In genomic region chr1:139455226-139455869, GRCm38 (mm10) we compare ENCODE assay signal across 8 mouse cellular contexts. TPM values are rescaled to one million over a fixed set of nuclear protein-coding genes. Genes with fewer than 3 reads are reported as not detected.
A peak's percentile ranks its signal among the peaks of the same experiment; 100 is the strongest.
DNase-seq lines count a peak whose midpoint lies in the region; ATAC-seq and TF ChIP-seq lines count a peak whose summit lies in the region.

No protein-coding gene starts in this region.

- no peak for TF ChIP-seq POLR2A in heart, adult 2 months (IDR thresholded peaks at IDR 0.05; ENCODE audit: insufficient read depth, low read depth, low read length)

- WGBS in heart, adult 2 months, result 2% methylated on average over 17 of the region's 17 CpGs
- WGBS in forebrain, postnatal 0 days, result 2% methylated on average over 17 of the region's 17 CpGs
- WGBS in limb, embryonic 15.5 days, result 2% methylated on average over 17 of the region's 17 CpGs
- 5% methylated on average over 17 of the region's 17 CpGs for WGBS in neural tube, embryonic 13.5 days

- intact Hi-C loops in heart, adult 2 months (cut with DNase I), result no loop called here
- intact Hi-C loops in heart, postnatal 10 days (cut with DNase I), result no loop called here

- peaks cover 3% of the 10 kb centered on the region for H3K4me1 ChIP-seq in heart, adult 2 months (ENCODE audit: control insufficient read depth, insufficient read depth, low read length)
- 0 out of 2 replicates have a peak, but pooled peaks cover 4% of the 10 kb centered on the region for H3K4me1 ChIP-seq in forebrain, postnatal 0 days (ENCODE audit: insufficient read depth)
- peaks cover 15% of the 10 kb centered on the region for H3K4me1 ChIP-seq in limb, embryonic 15.5 days
- H3K4me1 ChIP-seq in neural tube, embryonic 13.5 days (replicated peaks), result peaks cover 23% of the 10 kb centered on the region

- H3K4me3 ChIP-seq in heart, adult 2 months, result peak overlapping the region; percentile 66
- peak overlapping the region; percentile 82 for H3K4me3 ChIP-seq in forebrain, postnatal 0 days (ENCODE audit: low read depth, low read length)
- peak overlapping the region; percentile 72 for H3K4me3 ChIP-seq in limb, embryonic 15.5 days
- H3K4me3 ChIP-seq in neural tube, embryonic 13.5 days, result peak overlapping the region; percentile 73

- no peaks in the 10 kb centered on the region for H3K36me3 ChIP-seq in heart, adult 2 months (ENCODE audit: control insufficient read depth, insufficient read depth, low read length)
- H3K36me3 ChIP-seq in forebrain, postnatal 0 days (ENCODE audit: insufficient read depth), result no peaks in the 10 kb centered on the region
- H3K36me3 ChIP-seq in limb, embryonic 15.5 days, result no peaks in the 10 kb centered on the region
- no peaks in the 10 kb centered on the region for H3K36me3 ChIP-seq in neural tube, embryonic 13.5 days

- no peak for TF ChIP-seq EP300 in heart, adult 2 months (IDR thresholded peaks at IDR 0.05; ENCODE audit: insufficient read depth, low read depth, low read length)

- H3K27me3 ChIP-seq in heart, adult 2 months (ENCODE audit: control insufficient read depth, insufficient read depth, low read length), result no peaks in the 10 kb centered on the region
- no peaks in the 10 kb centered on the region for H3K27me3 ChIP-seq in forebrain, postnatal 0 days (ENCODE audit: insufficient read depth, low read length)
- no peaks in the 10 kb centered on the region for H3K27me3 ChIP-seq in limb, embryonic 15.5 days
- no peaks in the 10 kb centered on the region for H3K27me3 ChIP-seq in neural tube, embryonic 13.5 days

- no peak for TF ChIP-seq CTCF in heart, adult 2 months (IDR thresholded peaks at IDR 0.05)
- no peak for TF ChIP-seq CTCF in forebrain, postnatal 0 days (IDR thresholded peaks at IDR 0.05; ENCODE audit: low read depth)

- H3K79me2 ChIP-seq in heart, adult 2 months (replicated peaks; ENCODE audit: control insufficient read depth, insufficient read depth, low read length), result no peaks in the 10 kb centered on the region; the same call in 1 of the 2 replicates

- no peak for ATAC-seq in forebrain, postnatal 0 days
- ATAC-seq in limb, embryonic 15.5 days (ENCODE audit: insufficient number of reproducible peaks, low FRiP score, low TSS enrichment, low read depth), result no peak
- ATAC-seq in neural tube, embryonic 13.5 days (ENCODE audit: low read depth), result peak; percentile 57

- H3K9ac ChIP-seq in heart, adult 2 months (ENCODE audit: low read depth, low read length), result peak overlapping the region; percentile 23
- peak overlapping the region; percentile 46 for H3K9ac ChIP-seq in forebrain, postnatal 0 days
- H3K9ac ChIP-seq in limb, embryonic 15.5 days, result peak overlapping the region; percentile 46
- peak overlapping the region; percentile 63 for H3K9ac ChIP-seq in neural tube, embryonic 13.5 days

- no peak overlapping the region for H3K27ac ChIP-seq in heart, adult 2 months
- no peak overlapping the region for H3K27ac ChIP-seq in forebrain, postnatal 0 days (ENCODE audit: low read depth, low read length)
- H3K27ac ChIP-seq in limb, embryonic 15.5 days, result no peak overlapping the region
- no peak overlapping the region for H3K27ac ChIP-seq in neural tube, embryonic 13.5 days (replicated peaks)

- H3K4me2 ChIP-seq in forebrain, postnatal 0 days (ENCODE audit: low read depth), result peak overlapping the region; percentile 99
- H3K4me2 ChIP-seq in limb, embryonic 15.5 days, result peak overlapping the region; percentile 93
- peak overlapping the region; percentile 99 for H3K4me2 ChIP-seq in neural tube, embryonic 13.5 days

- DNase-seq in heart, adult 2 months, result no peak
- no peak for DNase-seq in heart, postnatal 10 days
- DNase-seq in ZHBTc4 (ENCODE audit: low read depth, low spot score) (peak; percentile 73), MN1 (ENCODE audit: low spot score) (no peak)
- DNase-seq in forebrain, postnatal 0 days, result no peak
- no peak for DNase-seq in right cerebral cortex, postnatal 36 days (ENCODE audit: low spot score in 2 of 2)

- H3K9me3 ChIP-seq in forebrain, postnatal 0 days (ENCODE audit: low read length), result no peaks in the 10 kb centered on the region
- H3K9me3 ChIP-seq in limb, embryonic 15.5 days, result no peaks in the 10 kb centered on the region
- H3K9me3 ChIP-seq in neural tube, embryonic 13.5 days, result no peaks in the 10 kb centered on the region

RNA-seq across cellular contexts. Expression of gene Aspm, which starts 0.8 kb away (rescaled TPM):
- under 1 TPM; 0.25 to 0.29 TPM for total RNA-seq in heart, adult 2 months (2021)
- polyA plus RNA-seq in heart, adult 2 months (2012; rRNA removed), result 0.08 and 0.12 TPM in 2 replicates
- total RNA-seq in heart, postnatal 10 days (2021), result 10 to 100 TPM; 10.3 to 10.4 TPM
- total RNA-seq in forebrain, postnatal 0 days (2014; rRNA removed), result 3.2 and 5.4 TPM in 2 replicates
- polyA plus RNA-seq in forebrain, postnatal 0 days (2015; fragmentation: Nextera tagmentation; extraction: Ambion mirVana), result 1.2 and 1.7 TPM in 2 replicates
- 10.6 and 12.8 TPM in 2 replicates for polyA plus RNA-seq in limb, embryonic 15.5 days (2015; fragmentation: Nextera tagmentation; extraction: Ambion mirVana)
- polyA plus RNA-seq in neural tube, embryonic 13.5 days (2015; fragmentation: Nextera tagmentation; extraction: Ambion mirVana), result 3.2 and 4.1 TPM in 2 replicates

RNA-seq across cellular contexts. Expression of gene Zbtb41, which starts 33.3 kb away (rescaled TPM):
- 10 to 100 TPM; 20.5 to 23.4 TPM for total RNA-seq in heart, adult 2 months (2021)
- polyA plus RNA-seq in heart, adult 2 months (2012; rRNA removed), result 2.9 and 8.5 TPM in 2 replicates
- 10 to 100 TPM; 23.9 to 27.4 TPM for total RNA-seq in heart, postnatal 10 days (2021)
- total RNA-seq in forebrain, postnatal 0 days (2014; rRNA removed), result 47.6 and 57.3 TPM in 2 replicates
- polyA plus RNA-seq in forebrain, postnatal 0 days (2015; fragmentation: Nextera tagmentation; extraction: Ambion mirVana), result 7.3 and 10.9 TPM in 2 replicates
- polyA plus RNA-seq in limb, embryonic 15.5 days (2015; fragmentation: Nextera tagmentation; extraction: Ambion mirVana), result 9.3 and 9.5 TPM in 2 replicates
- polyA plus RNA-seq in neural tube, embryonic 13.5 days (2015; fragmentation: Nextera tagmentation; extraction: Ambion mirVana), result 9.8 and 11.7 TPM in 2 replicates

RNA-seq across cellular contexts. Expression of gene F13b, which starts 46.2 kb away (rescaled TPM):
- not detected for total RNA-seq in heart, adult 2 months (2021)
- not detected in 2 replicates for polyA plus RNA-seq in heart, adult 2 months (2012; rRNA removed)
- total RNA-seq in heart, postnatal 10 days (2021), result not detected
- not detected in 2 replicates for total RNA-seq in forebrain, postnatal 0 days (2014; rRNA removed)
- not detected in 2 replicates for polyA plus RNA-seq in forebrain, postnatal 0 days (2015; fragmentation: Nextera tagmentation; extraction: Ambion mirVana)
- polyA plus RNA-seq in limb, embryonic 15.5 days (2015; fragmentation: Nextera tagmentation; extraction: Ambion mirVana), result 0.14 TPM in 1 of 2 replicates, not detected in the other
- not detected in 2 replicates for polyA plus RNA-seq in neural tube, embryonic 13.5 days (2015; fragmentation: Nextera tagmentation; extraction: Ambion mirVana)
